Mouse (Mus musculus): ENCODE results near the gene Mmp19. TPM values are rescaled to one million over a fixed set of nuclear protein-coding genes. Genes with fewer than 3 reads are reported as not detected.

Mmp19 gene
- 1.2 and 1.7 TPM in 2 replicates for polyA plus RNA-seq (2012; rRNA removed)

DNA sequence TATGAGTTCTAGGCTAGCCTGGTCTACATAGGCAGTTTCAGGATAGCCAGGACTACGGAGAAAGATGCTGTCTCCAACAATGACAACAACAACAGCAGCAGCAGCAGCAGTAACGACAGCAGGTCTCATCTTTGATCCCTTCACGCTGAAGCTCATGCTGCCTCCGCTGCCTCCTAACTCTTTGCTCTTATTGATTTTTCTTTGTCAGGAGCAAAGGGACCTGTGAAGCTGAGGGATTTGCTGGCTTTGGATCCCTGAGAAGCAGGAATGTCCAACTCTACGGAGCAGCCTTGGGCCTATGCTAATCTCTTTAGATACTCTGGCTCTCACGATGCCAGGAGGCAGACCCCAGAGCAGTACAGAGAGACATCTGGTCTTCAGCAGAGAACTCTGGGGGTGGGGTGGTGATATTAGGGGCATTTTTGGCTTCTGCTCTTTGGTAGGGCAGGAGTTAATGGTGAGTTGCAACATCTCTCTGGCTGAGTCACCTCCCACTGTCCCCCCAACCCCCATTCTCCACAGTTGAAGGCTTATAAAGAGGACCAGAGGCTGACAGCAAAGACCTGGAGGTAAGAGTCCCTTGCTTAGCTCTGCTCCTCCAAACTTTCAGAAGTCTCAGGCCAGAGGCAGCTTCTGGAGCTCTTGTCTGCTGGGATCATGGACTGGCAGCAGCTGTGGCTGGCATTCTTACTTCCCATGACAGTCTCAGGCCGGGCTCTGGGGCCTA, at the start of gene Mmp19:
Gene Mmp19 (plus strand): TSS at position 513 of the 727 bp plus-strand sequence.

GRCm38 (mm10) chr10:128744680-128745601, 45.8 kb upstream of the Mmp19 start, which contains the start of gene Dgka:
TSS of gene Dgka (minus strand) at chr10:128744855.

GRCm38 (mm10) chr10:128747646-128748251, 43.0 kb upstream of the Mmp19 start, which contains the start of gene Pym1:
TSS of gene Pym1 (plus strand) at chr10:128747889.

DNA sequence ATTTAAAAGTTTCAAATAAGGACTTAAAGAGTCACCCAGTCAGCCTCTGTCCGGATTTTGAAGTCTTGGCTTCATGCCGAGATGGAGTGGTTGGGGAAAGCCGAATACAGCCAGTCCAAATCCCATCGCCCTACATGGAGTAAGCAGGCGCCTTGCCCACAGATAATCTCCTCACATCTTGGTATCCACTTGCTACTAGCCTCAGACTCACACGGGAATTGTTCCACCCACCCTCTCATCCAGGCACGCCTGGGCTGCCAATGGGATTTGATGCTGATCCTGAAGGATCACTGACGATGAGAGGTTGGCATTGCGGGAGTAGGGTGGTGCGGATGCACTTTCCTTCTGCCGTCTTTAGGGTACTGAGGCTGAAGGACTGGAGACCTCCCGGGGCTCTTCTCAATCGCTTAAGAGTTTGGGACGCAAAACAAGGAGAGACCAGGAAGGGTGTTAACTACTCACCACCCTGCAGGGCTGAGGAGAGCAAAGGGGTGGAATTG, 13.1 kb downstream of the Mmp19 start, which contains the start of gene Dnajc14:
Gene Dnajc14 (plus strand): TSS at position 292 of the 500 bp plus-strand sequence.

GRCm38 (mm10) chr10:128804271-128805091, 13.8 kb downstream of the Mmp19 start, which contains the start of gene Tmem198b:
TSS of gene Tmem198b (minus strand) at chr10:128804370.

DNA sequence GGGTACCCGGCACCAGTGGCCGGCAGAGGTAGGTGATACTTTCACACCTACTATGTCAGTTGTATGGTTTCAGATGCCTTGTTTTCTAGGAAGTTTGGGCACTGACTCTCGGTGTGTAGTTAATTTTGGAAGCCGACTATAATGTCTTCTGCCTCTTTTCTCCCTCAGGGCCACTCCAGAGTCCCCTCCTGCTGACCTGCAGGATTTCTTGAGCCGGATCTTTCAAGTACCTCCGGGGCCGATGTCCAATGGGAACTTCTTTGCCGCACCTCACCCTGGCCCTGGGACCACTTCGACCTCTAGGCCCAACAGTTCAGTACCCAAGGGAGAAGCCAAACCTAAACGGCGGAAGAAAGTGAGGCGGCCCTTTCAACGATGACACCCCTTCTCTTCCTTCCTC, 26.3 kb downstream of the Mmp19 start, which contains the start of gene Sarnp:
Gene Sarnp (plus strand): TSS at position 301 of the 400 bp plus-strand sequence.

DNA sequence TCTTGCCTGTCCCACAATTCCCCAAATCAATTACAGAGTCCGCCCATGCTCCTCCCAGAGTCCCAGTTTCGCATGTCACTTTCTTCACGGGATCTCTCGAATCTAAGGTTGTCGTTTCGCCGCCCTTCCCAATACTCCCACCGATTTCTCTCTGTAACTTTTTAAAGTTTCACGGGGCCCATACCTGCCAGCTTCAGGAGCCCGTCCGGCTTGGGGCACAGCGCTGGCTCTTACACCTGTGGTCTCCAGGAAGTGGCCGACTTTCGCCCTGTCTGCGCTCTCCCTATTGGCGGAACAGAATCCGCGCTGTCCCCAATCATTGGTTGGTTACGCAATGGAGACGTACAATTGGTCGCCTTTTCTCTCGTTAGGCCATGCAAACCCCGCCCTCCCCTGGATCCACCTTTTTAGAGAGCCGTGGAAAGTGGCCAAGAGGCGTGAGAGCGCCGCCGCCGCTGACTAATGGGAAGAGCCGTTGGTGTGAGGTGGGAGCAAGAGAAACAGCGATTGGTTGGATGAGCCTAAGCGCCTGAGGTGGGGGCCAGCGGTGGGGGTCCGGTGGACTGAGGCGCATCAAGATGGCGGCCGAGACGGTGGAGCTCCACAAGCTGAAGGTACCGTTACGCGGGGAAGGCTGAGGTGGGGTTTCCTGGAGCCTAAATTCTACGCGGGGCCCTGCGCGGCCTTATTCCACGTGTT, 30.8 kb downstream of the Mmp19 start, which contains the start of gene Ormdl2:
Gene Ormdl2 (minus strand): TSS at position 288 of the 699 bp plus-strand sequence.

Other genes with a start within 250 kb of the Mmp19 start
- 6.9 and 7.8 TPM in 2 replicates for gene Zc3h10, start 243.1 kb upstream of the Mmp19 start, polyA plus RNA-seq (2012; rRNA removed)
- gene Rpl41, start 241.6 kb upstream of the Mmp19 start, polyA plus RNA-seq (2012; rRNA removed) = 1,075 and 1,307 TPM in 2 replicates
- 4.8 and 7.2 TPM in 2 replicates for gene Pa2g4, start 224.9 kb upstream of the Mmp19 start, polyA plus RNA-seq (2012; rRNA removed)
- gene Erbb3, start 201.3 kb upstream of the Mmp19 start, polyA plus RNA-seq (2012; rRNA removed) = 15.2 and 18.8 TPM in 2 replicates
- gene Rps26, start 164.2 kb upstream of the Mmp19 start, polyA plus RNA-seq (2012; rRNA removed) = 506 and 586 TPM in 2 replicates
- gene Ikzf4, start 144.9 kb upstream of the Mmp19 start, polyA plus RNA-seq (2012; rRNA removed) = 0.70 and 0.71 TPM in 2 replicates
- 19.1 and 36.0 TPM in 2 replicates for gene Suox, start 116.8 kb upstream of the Mmp19 start, polyA plus RNA-seq (2012; rRNA removed)
- 35.8 and 44.6 TPM in 2 replicates for gene Rab5b, start 94.6 kb upstream of the Mmp19 start, polyA plus RNA-seq (2012; rRNA removed)
- 1.5 and 1.8 TPM in 2 replicates for gene Pmel, start 86.7 kb upstream of the Mmp19 start, polyA plus RNA-seq (2012; rRNA removed)
- gene Cdk2, start 85.9 kb upstream of the Mmp19 start, polyA plus RNA-seq (2012; rRNA removed) = 4.8 and 7.7 TPM in 2 replicates
- gene Dgka, start 46.1 kb upstream of the Mmp19 start, polyA plus RNA-seq (2012; rRNA removed) = 11.9 and 18.1 TPM in 2 replicates
- gene Pym1, start 43.0 kb upstream of the Mmp19 start, polyA plus RNA-seq (2012; rRNA removed) = 7.1 and 7.7 TPM in 2 replicates
- gene Dnajc14, start 13.2 kb downstream of the Mmp19 start, polyA plus RNA-seq (2012; rRNA removed) = 4.2 and 6.2 TPM in 2 replicates
- gene Tmem198b, start 13.5 kb downstream of the Mmp19 start, polyA plus RNA-seq (2012; rRNA removed) = 9.4 and 11.5 TPM in 2 replicates
- gene Sarnp, start 26.4 kb downstream of the Mmp19 start, polyA plus RNA-seq (2012; rRNA removed) = 0.31 and 0.76 TPM in 2 replicates
- 39.1 and 41.1 TPM in 2 replicates for gene Ormdl2, start 30.7 kb downstream of the Mmp19 start, polyA plus RNA-seq (2012; rRNA removed)
- gene Gdf11, start 100.8 kb downstream of the Mmp19 start, polyA plus RNA-seq (2012; rRNA removed) = 0.54 TPM in 2 replicates
- 52.8 and 59.1 TPM in 2 replicates for gene Cd63, start 110.1 kb downstream of the Mmp19 start, polyA plus RNA-seq (2012; rRNA removed)
- 13.0 and 16.4 TPM in 2 replicates for gene Rdh5, start 132.0 kb downstream of the Mmp19 start, polyA plus RNA-seq (2012; rRNA removed)
- 50.6 and 55.1 TPM in 2 replicates for gene Bloc1s1, start 133.1 kb downstream of the Mmp19 start, polyA plus RNA-seq (2012; rRNA removed)
- gene Itga7, start 142.9 kb downstream of the Mmp19 start, polyA plus RNA-seq (2012; rRNA removed) = 45.3 and 45.5 TPM in 2 replicates
- 2.9 and 4.1 TPM in 2 replicates for gene Mettl7b, start 170.1 kb downstream of the Mmp19 start, polyA plus RNA-seq (2012; rRNA removed)
- gene Olfr9, start 198.5 kb downstream of the Mmp19 start, polyA plus RNA-seq (2012; rRNA removed) = not detected in 2 replicates
- not detected in 2 replicates for gene Olfr763, start 219.9 kb downstream of the Mmp19 start, polyA plus RNA-seq (2012; rRNA removed)
- not detected in 2 replicates for gene Olfr764-ps1, start 249.0 kb downstream of the Mmp19 start, polyA plus RNA-seq (2012; rRNA removed)

Measured in stomach, adult 2 months (tissue).